Mouse (Mus musculus) hindlimb bud, embryonic 11.5 days (tissue): ENCODE measurements around the gene Cd109.

Source experiments
- DNase-seq: peaks from one replicate; pipeline ENCODE4 v3.0.0-alpha.2; 2012; ENCODE audit warnings: low read depth, low spot score; ENCODE audit errors: extremely low spot score

Gene Cd109

DNA sequence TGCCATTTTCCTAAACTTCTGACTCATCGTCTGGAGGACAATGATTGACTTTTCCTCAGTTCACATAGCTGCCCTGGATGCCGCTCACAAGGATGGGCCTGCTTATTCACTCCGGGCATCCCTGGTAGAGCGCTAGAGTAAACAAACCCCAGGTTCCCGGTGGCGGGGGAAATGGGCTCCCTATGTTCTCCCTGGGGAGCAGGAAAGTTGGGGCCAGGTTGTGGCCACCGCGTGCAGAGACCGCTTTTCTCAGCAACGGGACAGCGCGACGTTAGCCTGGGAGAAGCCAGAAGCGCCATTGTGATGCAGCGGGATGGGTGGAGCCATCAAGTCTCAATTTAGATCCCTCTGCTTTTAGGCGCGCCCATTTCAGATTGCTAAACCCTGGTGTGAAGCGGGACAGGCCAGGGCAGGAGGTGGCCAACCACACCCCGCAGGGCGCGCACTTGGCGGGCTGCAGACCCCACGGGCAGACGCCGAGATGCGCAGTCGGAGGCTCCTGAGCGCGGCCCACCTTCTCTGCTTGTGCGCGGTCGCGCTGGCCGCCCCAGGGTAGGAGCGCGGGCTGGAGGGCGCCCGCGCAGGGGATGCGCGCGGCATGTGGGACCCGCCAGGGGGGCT is at the start of gene Cd109:
TSS of gene Cd109 (plus strand) at position 146 of the 621 bp plus-strand sequence.
- DNase-seq, result no peak

DNA sequence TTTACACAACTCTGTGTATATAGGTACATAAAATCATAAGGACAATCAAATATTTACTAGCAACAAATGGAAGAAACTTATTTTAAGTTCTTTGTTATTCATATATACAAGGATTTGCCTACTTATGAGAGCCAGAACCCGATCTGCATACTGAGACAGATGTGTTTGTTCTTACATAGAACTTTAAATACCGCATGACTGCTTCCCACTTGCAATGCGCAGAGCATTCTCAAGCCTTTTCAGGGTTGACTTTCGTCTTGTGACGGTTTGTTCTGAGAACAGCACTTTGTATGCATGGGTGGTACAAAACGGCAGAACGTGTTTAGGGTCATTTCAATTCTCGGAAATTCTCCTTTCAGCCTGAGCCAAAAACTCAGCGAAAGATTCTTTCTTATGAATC is 45.4 kb upstream of the Cd109 start:
- DNase-seq, result no peak

DNA sequence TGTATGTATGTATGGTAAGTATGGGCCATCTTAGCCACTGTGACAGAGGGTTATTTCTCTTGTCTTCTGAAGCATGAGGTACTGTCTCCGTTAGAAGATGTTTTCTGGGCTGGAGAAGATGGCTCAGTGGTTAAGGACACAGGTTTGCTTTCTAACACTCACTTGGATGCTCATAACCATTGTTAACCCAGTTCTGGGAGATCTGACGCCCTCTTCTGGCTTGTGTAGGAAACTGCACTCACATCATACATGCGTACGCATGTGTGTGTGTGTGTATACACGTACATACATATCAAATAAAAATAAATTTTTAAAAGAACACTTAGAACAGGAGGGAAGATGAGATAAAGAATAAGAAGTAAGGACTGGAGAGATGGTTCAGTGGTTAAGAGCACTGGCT is 38.9 kb upstream of the Cd109 start:
- DNase-seq, result no peak

GRCm38 (mm10) chr9:78578824-78579223 is 36.5 kb upstream of the Cd109 start:
- no peak for DNase-seq

DNA sequence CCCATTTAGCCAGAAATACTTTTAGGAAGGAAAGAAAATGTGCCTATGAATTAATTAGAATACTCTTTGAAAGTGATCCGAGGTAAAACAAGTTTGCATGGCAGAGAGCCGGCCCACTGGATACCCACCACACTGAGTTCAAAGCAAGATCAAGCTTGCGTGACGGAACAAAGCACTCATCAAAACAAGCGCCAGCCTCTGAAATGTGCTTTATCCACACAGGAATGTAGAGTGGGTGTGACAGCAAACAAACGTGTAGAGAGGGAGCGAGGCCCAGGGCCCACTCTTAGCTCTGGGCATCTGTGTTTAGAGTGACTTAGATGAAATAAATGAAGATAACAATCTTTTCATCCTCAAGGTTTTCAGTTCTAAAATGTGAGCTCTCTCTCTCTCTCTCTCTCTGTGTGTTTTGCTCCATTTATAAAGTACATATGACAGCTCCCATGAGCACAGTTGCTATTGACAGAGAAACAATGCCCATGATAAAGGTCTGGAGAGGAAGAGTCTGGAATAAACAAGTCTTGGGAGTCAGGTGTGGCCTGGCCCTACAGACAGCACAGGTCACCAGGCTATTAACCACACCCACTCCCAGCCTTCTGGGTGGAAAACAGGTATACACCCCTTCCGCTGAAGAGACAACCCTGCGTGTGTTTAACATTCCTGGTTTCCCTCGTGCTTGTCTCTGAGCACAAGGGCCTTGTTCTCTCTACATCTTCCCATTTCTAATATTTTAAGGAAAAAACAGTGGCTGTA is 35.5 kb upstream of the Cd109 start:
- DNase-seq, result no peak

GRCm38 (mm10) chr9:78587218-78587883 is 28.0 kb upstream of the Cd109 start:
- no peak for DNase-seq

DNA sequence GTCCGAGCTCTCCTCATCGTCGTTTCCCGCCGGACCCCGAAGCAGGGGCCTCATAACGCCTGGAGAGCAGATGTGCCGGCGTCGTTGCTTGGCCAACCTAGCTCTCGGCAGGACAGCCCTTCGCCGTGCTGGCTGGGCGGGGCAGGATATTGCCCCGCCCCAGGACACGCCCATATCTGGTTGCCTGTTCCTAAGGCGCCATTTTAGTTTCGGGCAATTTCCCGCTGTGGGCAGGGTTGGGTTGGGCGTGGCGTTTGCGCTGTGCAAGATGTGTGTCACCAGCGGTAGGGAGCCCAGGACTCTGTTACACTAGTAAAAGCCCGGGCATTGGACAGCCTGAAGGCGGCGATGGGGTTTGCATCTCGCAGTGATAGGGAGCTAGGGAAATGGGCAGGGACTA is 27.4 kb upstream of the Cd109 start, which contains the start of gene Slc17a5:
TSS of gene Slc17a5 (minus strand) at position 128 of the 400 bp plus-strand sequence.
- peak; percentile 98 for DNase-seq

DNA sequence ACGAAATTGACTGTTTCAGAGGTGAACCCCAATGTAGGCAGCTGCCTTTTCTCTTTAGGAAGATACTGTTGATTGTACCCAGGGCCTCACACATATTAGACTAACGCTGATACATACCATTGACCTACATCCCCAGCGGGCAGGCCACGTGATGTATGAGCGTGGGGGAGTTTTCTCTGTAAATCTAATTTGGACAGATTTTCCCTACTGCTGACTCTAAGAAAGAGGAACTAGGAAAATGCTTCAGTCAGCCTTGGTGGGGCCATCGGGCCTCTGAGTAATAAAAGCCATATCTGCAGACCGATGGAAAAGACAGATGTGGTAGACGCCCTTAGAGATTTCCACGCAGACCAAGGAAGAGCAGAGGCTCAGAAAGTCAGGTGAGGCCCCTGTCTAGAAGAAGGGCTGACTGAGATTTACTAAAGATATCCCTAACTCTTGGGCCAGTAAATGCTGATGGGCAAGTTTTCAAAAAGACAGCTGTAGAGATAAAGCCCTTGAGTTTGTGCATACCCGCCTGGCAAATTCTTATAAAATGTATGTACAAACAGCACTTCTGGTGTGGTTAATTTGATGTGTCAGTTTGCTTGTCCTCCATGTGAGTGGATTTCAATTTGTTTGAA is 26.8 kb upstream of the Cd109 start:
- DNase-seq, result no peak

DNA sequence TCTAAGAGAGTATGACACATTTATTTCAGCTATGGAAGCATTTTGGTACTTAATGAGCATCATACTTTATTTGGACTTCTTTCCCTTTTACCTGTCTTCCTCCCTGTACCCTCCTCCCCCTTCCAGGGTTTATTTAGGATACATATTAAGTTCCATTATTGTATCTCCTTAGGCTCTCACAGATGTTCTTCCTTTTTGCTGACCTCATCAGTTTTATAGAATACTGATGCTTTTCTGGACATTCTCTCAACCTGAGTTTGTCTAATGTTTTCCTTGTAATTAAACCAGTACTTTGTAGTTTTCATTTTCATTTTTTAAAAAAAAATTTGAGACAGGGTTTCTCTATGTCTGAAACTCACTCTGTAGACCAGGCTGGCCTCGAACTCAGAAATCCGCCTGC is 24.9 kb upstream of the Cd109 start:
- no peak for DNase-seq

DNA sequence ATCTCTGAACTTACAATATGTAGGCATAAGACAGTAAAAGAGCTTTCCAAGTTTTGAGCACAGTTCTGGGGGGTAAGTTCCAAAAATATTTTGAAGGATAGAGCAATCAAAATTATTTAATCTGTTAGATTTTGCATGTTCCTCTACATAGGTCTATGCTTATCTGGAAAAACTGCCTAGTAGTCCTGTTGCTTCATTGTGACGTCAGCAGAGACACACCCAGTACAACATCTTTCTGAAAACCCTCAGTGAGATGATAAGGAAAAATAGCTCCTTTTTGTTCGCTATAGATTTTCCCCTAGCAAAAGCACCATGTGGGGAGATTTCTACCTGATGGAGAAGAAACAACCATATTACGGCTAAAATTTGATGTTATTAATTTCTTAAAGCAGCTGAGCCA is 20.1 kb upstream of the Cd109 start:
- DNase-seq, result no peak

DNA sequence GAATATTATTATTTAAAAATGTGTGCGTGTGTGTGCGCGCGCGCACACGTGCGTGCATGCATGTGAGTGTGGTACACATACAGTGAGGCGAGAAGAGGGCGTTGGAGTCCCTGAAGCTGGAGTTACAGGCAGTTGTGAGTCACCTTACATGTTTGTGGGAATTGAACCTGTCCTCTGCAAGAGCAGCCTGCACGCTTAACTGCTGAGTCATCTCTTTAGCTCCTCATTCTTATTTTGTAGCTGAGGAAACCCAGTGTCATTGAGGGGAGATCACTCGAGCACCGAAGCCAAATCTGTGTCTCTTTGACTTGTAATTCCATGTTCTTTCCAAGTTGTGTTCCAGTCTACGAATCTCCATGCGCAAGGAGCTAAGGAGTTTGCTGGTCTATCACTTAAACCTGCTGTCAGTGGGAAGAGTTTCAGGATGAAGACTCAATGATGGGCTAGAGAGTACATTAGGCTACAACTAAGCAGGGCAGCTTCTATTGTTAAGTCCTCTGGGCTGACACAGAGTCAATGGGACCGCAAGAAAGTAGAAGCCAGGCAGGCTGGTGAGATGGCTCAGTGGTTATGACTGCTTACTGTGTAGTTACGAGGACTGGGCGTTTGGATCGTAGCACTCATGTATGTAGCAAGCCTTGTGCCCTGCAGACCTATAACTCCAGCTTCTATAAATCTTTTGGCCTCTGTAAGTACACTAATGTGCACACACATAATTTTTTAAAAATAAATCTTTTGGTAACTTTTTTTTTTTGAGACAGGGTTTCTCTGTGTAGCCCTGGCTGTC is 19.4 kb upstream of the Cd109 start:
- DNase-seq, result no peak

- no peak for DNase-seq
These were observed 18.5 kb upstream of the Cd109 start for GRCm38 (mm10) chr9:78596834-78597233.

GRCm38 (mm10) chr9:78599927-78600326 is 15.4 kb upstream of the Cd109 start:
- DNase-seq, result no peak

- DNase-seq, result no peak
These were observed 14.2 kb upstream of the Cd109 start for GRCm38 (mm10) chr9:78601046-78601730.

- DNase-seq, result no peak
These were observed 1.1 kb upstream of the Cd109 start for GRCm38 (mm10) chr9:78614201-78614600.

DNA sequence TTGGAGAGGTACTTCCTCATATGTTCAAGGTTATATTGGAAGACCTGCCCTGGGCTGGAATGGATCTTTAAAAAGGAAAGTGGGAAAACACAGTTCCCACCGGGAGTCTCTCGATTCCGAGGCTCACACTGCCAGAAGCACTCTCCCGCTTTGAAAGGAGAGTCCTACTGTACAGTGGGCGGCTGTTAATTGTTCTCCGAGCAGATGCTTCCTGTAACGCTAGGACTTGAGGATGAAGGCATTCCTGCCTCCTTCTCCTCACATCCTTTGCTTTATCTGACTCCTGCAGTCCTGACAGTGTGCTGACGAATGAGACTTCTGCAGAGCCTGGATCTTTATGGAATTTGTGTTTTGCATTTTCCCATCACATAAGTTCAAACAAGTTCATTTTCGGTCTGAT is 3.9 kb downstream of the Cd109 start:
- DNase-seq, result no peak

GRCm38 (mm10) chr9:78623301-78623747 is 8.0 kb downstream of the Cd109 start:
- DNase-seq, result no peak

GRCm38 (mm10) chr9:78629991-78630390 is 14.6 kb downstream of the Cd109 start:
- no peak for DNase-seq

DNA sequence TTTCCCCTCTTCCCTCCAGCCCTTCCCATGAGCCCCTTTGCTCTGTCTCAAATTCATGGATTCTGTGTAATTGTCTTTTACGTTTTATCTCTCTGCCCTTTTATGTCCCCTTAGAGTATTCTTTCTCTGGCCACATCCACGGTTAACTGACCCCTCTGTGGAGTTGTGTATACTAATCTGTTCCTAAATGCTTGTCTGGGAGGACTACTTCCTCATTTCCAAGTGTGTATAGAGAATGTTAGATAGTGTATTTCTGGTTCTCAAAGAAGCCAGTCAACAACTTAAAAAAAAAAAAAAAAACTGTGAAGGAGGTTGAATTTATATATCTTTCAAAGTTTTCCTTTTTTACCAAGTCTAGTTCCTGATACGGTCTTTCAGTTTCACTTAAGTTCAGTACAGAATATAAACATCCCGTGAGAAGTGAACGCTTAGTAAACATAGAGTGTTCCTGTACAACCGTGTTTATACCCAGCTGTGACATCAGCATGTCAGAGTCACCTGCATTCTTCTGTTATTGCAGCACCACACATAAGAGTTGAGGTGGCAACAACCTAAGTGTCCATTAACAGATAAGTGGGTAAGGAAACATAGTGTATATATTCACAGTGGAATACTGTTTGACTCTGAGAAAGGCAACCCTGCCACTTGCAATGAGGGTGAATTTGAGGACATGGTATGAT is 16.5 kb downstream of the Cd109 start:
- DNase-seq, result no peak

DNA sequence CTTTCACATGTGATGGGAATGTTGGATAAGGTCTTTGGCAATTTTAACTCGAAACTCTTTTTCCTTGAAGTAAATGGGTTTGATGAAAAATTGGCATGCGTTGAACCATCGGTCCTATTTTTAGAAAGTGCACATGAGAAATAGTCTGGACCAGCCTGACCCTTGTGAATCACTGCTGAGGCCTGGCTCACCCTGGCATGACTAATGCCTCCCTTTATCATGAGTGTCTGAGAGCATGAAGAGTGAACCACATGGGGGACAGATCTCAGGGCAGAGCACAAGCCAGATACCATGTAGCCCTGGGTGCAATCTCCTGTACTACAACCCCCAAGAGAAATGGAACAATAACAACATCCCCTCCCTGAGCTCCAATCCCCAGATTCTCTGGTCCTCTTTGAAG is 18.6 kb downstream of the Cd109 start:
- DNase-seq, result no peak
